Mouse (Mus musculus): Measurements from ENCODE around the gene Nfkbid. TPM values are rescaled to one million over a fixed set of nuclear protein-coding genes. Genes with fewer than 3 reads are reported as not detected.
"Not testable (repeated sequence)": the region's sequence is repeated elsewhere in the genome, so short reads cannot be mapped to it uniquely, and the experiment has no call there.

The Nfkbid gene
- polyA plus RNA-seq, 1 experiment from 2014 or later = 3.4 TPM

GRCm38 (mm10) chr7:30474999-30475398 lies 53.5 kb downstream of the Nfkbid start:
- no peak overlapping the region for H3K4me3 ChIP-seq (replicated peaks; ENCODE audit: low read length)
- 72% methylated on average over 4 of the region's 4 CpGs for WGBS
- peaks cover 7% of the 10 kb centered on the region; the same call in 1 of the 2 replicates for H3K4me1 ChIP-seq (replicated peaks; ENCODE audit: control insufficient read depth, insufficient read depth, low read length)
- H3K9me3 ChIP-seq (ENCODE audit: control insufficient read depth, low read length) = no peaks in the 10 kb centered on the region
- no peak for ATAC-seq
- H3K27ac ChIP-seq (ENCODE audit: low read length) = no peak overlapping the region
- H3K9ac ChIP-seq (replicated peaks; ENCODE audit: low read depth, low read length) = no peak overlapping the region
- no peaks in the 10 kb centered on the region for H3K27me3 ChIP-seq (replicated peaks; ENCODE audit: control insufficient read depth, insufficient read depth, low read length)
- no peak overlapping the region for H3K4me2 ChIP-seq (ENCODE audit: low read length)
- H3K36me3 ChIP-seq (ENCODE audit: control insufficient read depth, insufficient read depth) = no peaks in the 10 kb centered on the region

DNA sequence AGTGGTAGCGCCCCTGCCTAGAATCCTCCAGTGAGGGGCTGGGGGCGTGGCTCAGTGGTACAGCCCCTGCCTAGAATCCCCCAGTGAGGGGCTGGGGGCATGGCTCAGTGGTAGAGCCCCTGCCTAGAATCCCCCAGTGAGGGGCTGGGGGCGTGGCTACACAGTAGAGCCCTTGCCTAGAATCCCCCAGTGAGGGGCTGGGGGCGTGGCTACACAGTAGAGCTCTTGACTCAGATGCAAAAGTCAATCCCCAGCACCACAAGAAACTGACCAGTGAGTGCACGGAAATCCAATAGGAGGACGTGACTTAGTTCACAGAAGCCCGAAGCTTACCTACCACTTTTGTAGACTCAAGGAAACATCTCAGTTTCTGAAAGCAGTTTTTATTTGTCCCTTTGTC lies 54.6 kb downstream of the Nfkbid start:
- H3K4me2 ChIP-seq (ENCODE audit: low read length); H3K36me3 ChIP-seq (ENCODE audit: control insufficient read depth, insufficient read depth); H3K4me1 ChIP-seq (replicated peaks; ENCODE audit: control insufficient read depth, insufficient read depth, low read length); H3K27ac ChIP-seq (ENCODE audit: low read length); H3K9me3 ChIP-seq (ENCODE audit: control insufficient read depth, low read length); H3K27me3 ChIP-seq (replicated peaks; ENCODE audit: control insufficient read depth, insufficient read depth, low read length); H3K4me3 ChIP-seq (replicated peaks; ENCODE audit: low read length); H3K9ac ChIP-seq (replicated peaks; ENCODE audit: low read depth, low read length); ATAC-seq: not testable (repeated sequence)
- WGBS = 87% methylated on average over 7 of the region's 7 CpGs

DNA sequence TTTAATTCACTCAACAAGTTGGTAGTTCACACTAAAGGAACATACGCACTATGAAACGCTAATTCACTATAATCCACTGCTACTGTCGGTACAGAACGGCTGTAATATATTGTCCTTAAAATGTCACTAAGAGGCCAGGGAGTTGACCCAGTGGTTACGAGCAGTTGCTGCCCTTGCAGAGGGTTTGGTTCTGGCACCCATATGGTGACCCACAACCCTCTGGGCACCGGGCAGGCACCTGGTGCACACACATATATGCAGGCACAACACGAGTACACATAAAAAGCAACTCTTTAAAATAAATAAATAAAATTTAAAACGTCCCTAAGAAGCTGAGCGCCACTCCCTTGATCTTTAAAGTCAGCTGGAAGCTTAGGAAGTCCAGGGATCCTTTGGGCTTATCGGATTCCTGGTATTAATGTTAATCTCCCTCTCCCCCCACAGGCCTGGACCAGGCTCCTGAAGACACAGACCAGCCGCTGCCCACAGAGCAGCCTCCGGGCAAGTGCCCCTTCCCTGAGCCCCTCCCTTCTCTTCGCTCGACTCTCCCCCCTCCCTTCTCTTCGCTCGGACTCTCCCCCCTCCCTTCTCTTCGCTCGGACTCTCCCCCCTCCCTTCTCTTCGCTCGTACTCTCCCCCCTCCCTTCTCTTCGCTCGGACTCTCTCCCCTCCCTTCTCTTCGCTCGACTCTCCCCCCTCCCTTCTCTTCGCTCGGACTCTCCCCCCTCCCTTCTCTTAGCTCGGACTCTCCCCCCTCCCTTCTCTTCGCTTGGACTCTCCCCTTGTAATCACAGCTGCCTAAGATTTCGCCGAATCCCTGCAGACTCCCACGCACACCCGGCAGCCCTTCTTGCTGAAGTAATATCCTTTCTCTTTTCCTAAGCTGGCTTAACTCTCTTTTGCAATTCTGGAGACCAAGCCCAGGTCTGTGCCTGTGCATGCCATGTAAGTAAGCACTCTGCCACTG lies 56.2 kb downstream of the Nfkbid start:
- peaks cover 7% of the 10 kb centered on the region; the same call in 1 of the 2 replicates for H3K4me1 ChIP-seq (replicated peaks; ENCODE audit: control insufficient read depth, insufficient read depth, low read length)
- ATAC-seq = peak; percentile 50; the same call in 1 of the 2 replicates
- no peak overlapping the region for H3K27ac ChIP-seq (ENCODE audit: low read length)
- H3K27me3 ChIP-seq (replicated peaks; ENCODE audit: control insufficient read depth, insufficient read depth, low read length) = no peaks in the 10 kb centered on the region
- H3K9ac ChIP-seq (replicated peaks; ENCODE audit: low read depth, low read length) = no peak overlapping the region
- WGBS = 8% methylated on average over 32 of the region's 32 CpGs
- H3K36me3 ChIP-seq (ENCODE audit: control insufficient read depth, insufficient read depth) = no peaks in the 10 kb centered on the region
- H3K4me3 ChIP-seq (replicated peaks; ENCODE audit: low read length) = peak overlapping the region; percentile 24
- H3K4me2 ChIP-seq (ENCODE audit: low read length) = peak overlapping the region; percentile 50
- no peaks in the 10 kb centered on the region for H3K9me3 ChIP-seq (ENCODE audit: control insufficient read depth, low read length)

Other genes with a start within 250 kb of the Nfkbid start
- 2.4 and 4.1 TPM in 2 replicates for gene Cox7a1, start 237.6 kb upstream of the Nfkbid start, polyA plus RNA-seq (2015; fragmentation: Nextera tagmentation; extraction: Ambion mirVana)
- 59.7 and 68.4 TPM in 2 replicates for gene Capns1, start 222.9 kb upstream of the Nfkbid start, polyA plus RNA-seq (2015; fragmentation: Nextera tagmentation; extraction: Ambion mirVana)
- 160 and 165 TPM in 2 replicates for gene Polr2i, start 189.8 kb upstream of the Nfkbid start, polyA plus RNA-seq (2015; fragmentation: Nextera tagmentation; extraction: Ambion mirVana)
- 358 and 393 TPM in 2 replicates for gene Tbcb, start 189.5 kb upstream of the Nfkbid start, polyA plus RNA-seq (2015; fragmentation: Nextera tagmentation; extraction: Ambion mirVana)
- gene Ovol3, start 186.0 kb upstream of the Nfkbid start, polyA plus RNA-seq (2015; fragmentation: Nextera tagmentation; extraction: Ambion mirVana) = not detected in 2 replicates
- 0.36 and 0.42 TPM in 2 replicates for gene Thap8, start 141.6 kb upstream of the Nfkbid start, polyA plus RNA-seq (2015; fragmentation: Nextera tagmentation; extraction: Ambion mirVana)
- gene Wdr62, start 141.3 kb upstream of the Nfkbid start, polyA plus RNA-seq (2015; fragmentation: Nextera tagmentation; extraction: Ambion mirVana) = 6.2 and 8.2 TPM in 2 replicates
- 129 and 145 TPM in 2 replicates for gene Clip3, start 130.0 kb upstream of the Nfkbid start, polyA plus RNA-seq (2015; fragmentation: Nextera tagmentation; extraction: Ambion mirVana)
- gene Alkbh6, start 113.0 kb upstream of the Nfkbid start, polyA plus RNA-seq (2015; fragmentation: Nextera tagmentation; extraction: Ambion mirVana) = 93.6 and 104 TPM in 2 replicates
- gene Syne4, start 106.9 kb upstream of the Nfkbid start, polyA plus RNA-seq (2015; fragmentation: Nextera tagmentation; extraction: Ambion mirVana) = 8.5 and 11.7 TPM in 2 replicates
- not detected in 2 replicates for gene E130208F15Rik, start 100.0 kb upstream of the Nfkbid start, polyA plus RNA-seq (2015; fragmentation: Nextera tagmentation; extraction: Ambion mirVana)
- 18.0 and 19.3 TPM in 2 replicates for gene Sdhaf1, start 97.8 kb upstream of the Nfkbid start, polyA plus RNA-seq (2015; fragmentation: Nextera tagmentation; extraction: Ambion mirVana)
- 10.4 and 13.4 TPM in 2 replicates for gene Lrfn3, start 59.0 kb upstream of the Nfkbid start, polyA plus RNA-seq (2015; fragmentation: Nextera tagmentation; extraction: Ambion mirVana)
- 14.0 and 19.1 TPM in 2 replicates for gene Tyrobp, start 8.0 kb upstream of the Nfkbid start, polyA plus RNA-seq (2015; fragmentation: Nextera tagmentation; extraction: Ambion mirVana)
- gene Hcst, start 1.9 kb upstream of the Nfkbid start, polyA plus RNA-seq (2015; fragmentation: Nextera tagmentation; extraction: Ambion mirVana) = not detected in 2 replicates
- 584 and 649 TPM in 2 replicates for gene Aplp1, start 23.8 kb downstream of the Nfkbid start, polyA plus RNA-seq (2015; fragmentation: Nextera tagmentation; extraction: Ambion mirVana)
- gene Kirrel2, start 36.0 kb downstream of the Nfkbid start, polyA plus RNA-seq (2015; fragmentation: Nextera tagmentation; extraction: Ambion mirVana) = 0.22 and 0.43 TPM in 2 replicates
- not detected in 2 replicates for gene Nphs1, start 36.6 kb downstream of the Nfkbid start, polyA plus RNA-seq (2015; fragmentation: Nextera tagmentation; extraction: Ambion mirVana)
- gene Prodh2, start 71.9 kb downstream of the Nfkbid start, polyA plus RNA-seq (2015; fragmentation: Nextera tagmentation; extraction: Ambion mirVana) = not detected in 2 replicates
- 122 and 148 TPM in 2 replicates for gene Arhgap33, start 113.3 kb downstream of the Nfkbid start, polyA plus RNA-seq (2015; fragmentation: Nextera tagmentation; extraction: Ambion mirVana)
- 9.3 and 11.1 TPM in 2 replicates for gene Hspb6, start 130.4 kb downstream of the Nfkbid start, polyA plus RNA-seq (2015; fragmentation: Nextera tagmentation; extraction: Ambion mirVana)
- 8.8 and 13.5 TPM in 2 replicates for gene Proser3, start 130.6 kb downstream of the Nfkbid start, polyA plus RNA-seq (2015; fragmentation: Nextera tagmentation; extraction: Ambion mirVana)
- 52.9 and 55.1 TPM in 2 replicates for gene Lin37, start 138.1 kb downstream of the Nfkbid start, polyA plus RNA-seq (2015; fragmentation: Nextera tagmentation; extraction: Ambion mirVana)
- 107 and 111 TPM in 2 replicates for gene U2af1l4, start 141.6 kb downstream of the Nfkbid start, polyA plus RNA-seq (2015; fragmentation: Nextera tagmentation; extraction: Ambion mirVana)
- gene Gm49396, start 141.6 kb downstream of the Nfkbid start, polyA plus RNA-seq (2015; fragmentation: Nextera tagmentation; extraction: Ambion mirVana) = 23.5 and 28.5 TPM in 2 replicates
- gene Psenen, start 141.9 kb downstream of the Nfkbid start, polyA plus RNA-seq (2015; fragmentation: Nextera tagmentation; extraction: Ambion mirVana) = 117 and 121 TPM in 2 replicates
- gene Igflr1, start 143.7 kb downstream of the Nfkbid start, polyA plus RNA-seq (2015; fragmentation: Nextera tagmentation; extraction: Ambion mirVana) = 5.8 and 6.3 TPM in 2 replicates
- gene Kmt2b, start 167.0 kb downstream of the Nfkbid start, polyA plus RNA-seq (2015; fragmentation: Nextera tagmentation; extraction: Ambion mirVana) = 8.7 and 15.6 TPM in 2 replicates
- gene Zbtb32, start 177.2 kb downstream of the Nfkbid start, polyA plus RNA-seq (2015; fragmentation: Nextera tagmentation; extraction: Ambion mirVana) = 0.22 and 0.23 TPM in 2 replicates
- 0.34 and 0.40 TPM in 2 replicates for gene Upk1a, start 191.1 kb downstream of the Nfkbid start, polyA plus RNA-seq (2015; fragmentation: Nextera tagmentation; extraction: Ambion mirVana)
- 860 and 869 TPM in 2 replicates for gene Cox6b1, start 204.4 kb downstream of the Nfkbid start, polyA plus RNA-seq (2015; fragmentation: Nextera tagmentation; extraction: Ambion mirVana)
- gene Etv2, start 214.1 kb downstream of the Nfkbid start, polyA plus RNA-seq (2015; fragmentation: Nextera tagmentation; extraction: Ambion mirVana) = not detected in 2 replicates
- 153 and 155 TPM in 2 replicates for gene Rbm42, start 228.6 kb downstream of the Nfkbid start, polyA plus RNA-seq (2015; fragmentation: Nextera tagmentation; extraction: Ambion mirVana)
- gene Haus5, start 243.3 kb downstream of the Nfkbid start, polyA plus RNA-seq (2015; fragmentation: Nextera tagmentation; extraction: Ambion mirVana) = 34.0 and 34.5 TPM in 2 replicates
- gene Pmis2, start 249.9 kb downstream of the Nfkbid start, polyA plus RNA-seq (2015; fragmentation: Nextera tagmentation; extraction: Ambion mirVana) = not detected in 2 replicates